Mouse (Mus musculus) liver, adult 2 months (tissue): ENCODE measurements around the gene Mfsd2b. TPM values are rescaled to one million over a fixed set of nuclear protein-coding genes. Genes with fewer than 3 reads are reported as not detected.
"Not testable (repeated sequence)": the region's sequence is repeated elsewhere in the genome, so short reads cannot be mapped to it uniquely, and the experiment has no call there.

Source experiments
- DNase-seq: peaks from one replicate; pipeline ENCODE4 v3.0.0-alpha.2; 2011; ENCODE audit warnings: low read depth, low spot score; ENCODE audit errors: extremely low read depth
- H3K27ac ChIP-seq: fragments of 200-500 bp; replicated peaks from 2 replicates; pipeline ENCODE4 v1.5.1; 2012; ENCODE audit warnings: low read depth, mild to moderate bottlenecking, control low read depth, inconsistent platforms, low read length; ENCODE audit not compliant: insufficient read depth
- H3K27me3 ChIP-seq: fragments of 200-500 bp; 2 replicates; pipeline ENCODE4 v1.6.1; 2012; ENCODE audit warnings: mild to moderate bottlenecking, moderate library complexity, low read length, inconsistent platforms; ENCODE audit not compliant: control insufficient read depth, insufficient read depth
- H3K36me3 ChIP-seq: fragments of 200-500 bp; 2 replicates; pipeline ENCODE4 v1.6.1; 2012; ENCODE audit warnings: low read length, inconsistent platforms; ENCODE audit not compliant: control insufficient read depth, insufficient read depth
- H3K4me1 ChIP-seq: fragments of 200-500 bp; 2 replicates; pipeline ENCODE4 v1.6.1; 2011; ENCODE audit warnings: low read length; ENCODE audit not compliant: control insufficient read depth, insufficient read depth
- H3K4me3 ChIP-seq: fragments of 200-500 bp; 2 replicates; pipeline ENCODE4 v1.5.1; 2011; ENCODE audit warnings: low read depth, mild to moderate bottlenecking, control low read depth, low read length, moderate library complexity; ENCODE audit not compliant: insufficient read depth
- H3K79me2 ChIP-seq: fragments of 200-500 bp; 2 replicates; pipeline ENCODE4 v1.6.1; 2012; ENCODE audit warnings: inconsistent platforms, mild to moderate bottlenecking, low read length, moderate library complexity; ENCODE audit not compliant: control insufficient read depth, insufficient read depth
- H3K9ac ChIP-seq: fragments of 200-500 bp; 2 replicates; pipeline ENCODE4 v1.6.1; 2012; ENCODE audit warnings: low read depth, mild to moderate bottlenecking, control low read depth, inconsistent platforms, low read length
- CTCF ChIP-seq: fragments of 200-500 bp; IDR thresholded peaks from 2 replicates; pipeline ENCODE4 v1.5.1; 2011; ENCODE audit warnings: low read depth, low read length, control low read depth
- POLR2A ChIP-seq: fragments of 200-500 bp; IDR thresholded peaks from 2 replicates; pipeline ENCODE4 v1.6.1; 2011; ENCODE audit warnings: low read length, control low read depth; ENCODE audit not compliant: insufficient read depth; ENCODE audit errors: extremely low read depth
- WGBS: fragments of 180-500 bp; shearing (Covaris S2); methylation state at CpG from one replicate; pipeline ENCODE4 v1.1.7; 2018; 5-methylcytosine and 5-hydroxymethylcytosine counted together
- polyA plus RNA-seq: library from polyadenylated mRNA; depleted of rRNA; stranded (reverse); fragments of >200 nt; gene quantifications from 2 replicates; pipeline ENCODE4 v1.2.3, GENCODE M21; 2012
- total RNA-seq: library from RNA; depleted of rRNA; stranded (reverse); fragments of >200 nt; gene quantifications from 2 replicates; pipeline ENCODE4 v1.2.3, GENCODE M21; 2014

Mfsd2b gene
- total and polyA plus RNA-seq, 2 experiments = 0.18 to 0.39 TPM

GRCm38 (mm10) chr12:4911716-4912115, 37.6 kb upstream of the Mfsd2b start:
- Histone ChIP-seq H3K27ac (no peak overlapping the region), H3K9ac (no peak overlapping the region), H3K27me3 (no peaks in the 10 kb centered on the region), H3K36me3 (no peaks in the 10 kb centered on the region), H3K79me2 (no peaks in the 10 kb centered on the region), H3K4me3 (no peak overlapping the region), H3K4me1 (peaks cover 5% of the 10 kb centered on the region; the same call in 1 of the 2 replicates)
- DNase-seq = no peak
- WGBS = 67% methylated on average over 4 of the region's 4 CpGs
- TF ChIP-seq POLR2A (no peak), CTCF (no peak)

GRCm38 (mm10) chr12:4910496-4910895, 36.3 kb upstream of the Mfsd2b start:
- DNase-seq, H3K9ac ChIP-seq, H3K36me3 ChIP-seq, H3K4me3 ChIP-seq, H3K27me3 ChIP-seq, H3K27ac ChIP-seq, H3K4me1 ChIP-seq, H3K79me2 ChIP-seq: not testable (repeated sequence)
- WGBS = 94% methylated on average over 1 of the region's 1 CpGs

- no peaks in the 10 kb centered on the region for H3K27me3 ChIP-seq
- no peaks in the 10 kb centered on the region; the same call in 1 of the 2 replicates for H3K79me2 ChIP-seq
- H3K9ac ChIP-seq = no peak overlapping the region
- no peak overlapping the region for H3K4me3 ChIP-seq
- H3K36me3 ChIP-seq = no peaks in the 10 kb centered on the region
- 91% methylated on average over 7 of the region's 7 CpGs for WGBS
- DNase-seq = no peak
- TF ChIP-seq POLR2A (no peak), CTCF (no peak)
- peaks cover 3% of the 10 kb centered on the region; the same call in 1 of the 2 replicates for H3K4me1 ChIP-seq
- no peak overlapping the region for H3K27ac ChIP-seq
Observed at GRCm38 (mm10) chr12:4908391-4908790, 34.2 kb upstream of the Mfsd2b start.

- Histone ChIP-seq H3K79me2 (no peaks in the 10 kb centered on the region; the same call in 1 of the 2 replicates), H3K36me3 (0 out of 2 replicates have a peak, but pooled peaks cover 1% of the 10 kb centered on the region), H3K27ac (peak within 1 kb of the TSS; percentile 98), H3K4me1 (no peaks in the 10 kb centered on the region), H3K4me3 (peak within 1 kb of the TSS; percentile 96), H3K9ac (peak within 1 kb of the TSS; percentile 99), H3K27me3 (no peaks in the 10 kb centered on the region)
- WGBS = under 1% methylated on average over 125 of the region's 125 CpGs
- peak; percentile 72 for DNase-seq
- TF ChIP-seq POLR2A (peak; percentile 67), CTCF (peak; percentile 35; the same call in 1 of the 2 replicates)
Observed at GRCm38 (mm10) chr12:4906951-4907906, 33.1 kb upstream of the Mfsd2b start, which contains the start of gene Ubxn2a. Ubxn2a (minus strand) TSS chr12:4907705.

GRCm38 (mm10) chr12:4906476-4906875, 32.3 kb upstream of the Mfsd2b start:
- H3K36me3 ChIP-seq = peaks cover 2% of the 10 kb centered on the region; the same call in 1 of the 2 replicates
- no peak overlapping the region; the same call in 1 of the 2 replicates for H3K27ac ChIP-seq
- no peak overlapping the region for H3K9ac ChIP-seq
- TF ChIP-seq POLR2A = no peak
- TF ChIP-seq CTCF = no peak
- peak overlapping the region; percentile 96; the same call in 1 of the 2 replicates for H3K4me3 ChIP-seq
- no peaks in the 10 kb centered on the region for H3K27me3 ChIP-seq
- no peaks in the 10 kb centered on the region for H3K4me1 ChIP-seq
- peak; percentile 51 for DNase-seq
- 4% methylated on average over 7 of the region's 7 CpGs for WGBS
- no peaks in the 10 kb centered on the region; the same call in 1 of the 2 replicates for H3K79me2 ChIP-seq
